Mouse (Mus musculus): ENCODE measurements around the gene Rimbp2.
A peak's percentile ranks its signal among the peaks of the same experiment; 100 is the strongest.

GRCm38 (mm10) chr5:128953278-128954070 lies at the start of gene Rimbp2:
- TF ChIP-seq POLR2A (IDR thresholded peaks at IDR 0.05; ENCODE audit: extremely low read depth, insufficient read depth, low read length) = peak; percentile 70
- no peak for TF ChIP-seq CTCF (IDR thresholded peaks at IDR 0.05; ENCODE audit: extremely low read depth, insufficient read depth, low read length)
